Mouse (Mus musculus) heart, adult 2 months (tissue): Measurements from ENCODE around the gene Aldh1a3.

Experiments used
- CTCF ChIP-seq: fragments of 200-600 bp; IDR thresholded peaks from 2 replicates; pipeline ENCODE4 v1.8.1; 2022; ENCODE audit warnings: antibody characterized with exemption, mild to moderate bottlenecking, moderate library complexity
- EP300 ChIP-seq: fragments of 200-500 bp; IDR thresholded peaks from 2 replicates; pipeline ENCODE4 v1.6.1; 2011; ENCODE audit warnings: low read depth, low read length, control low read depth; ENCODE audit not compliant: insufficient read depth

DNA sequence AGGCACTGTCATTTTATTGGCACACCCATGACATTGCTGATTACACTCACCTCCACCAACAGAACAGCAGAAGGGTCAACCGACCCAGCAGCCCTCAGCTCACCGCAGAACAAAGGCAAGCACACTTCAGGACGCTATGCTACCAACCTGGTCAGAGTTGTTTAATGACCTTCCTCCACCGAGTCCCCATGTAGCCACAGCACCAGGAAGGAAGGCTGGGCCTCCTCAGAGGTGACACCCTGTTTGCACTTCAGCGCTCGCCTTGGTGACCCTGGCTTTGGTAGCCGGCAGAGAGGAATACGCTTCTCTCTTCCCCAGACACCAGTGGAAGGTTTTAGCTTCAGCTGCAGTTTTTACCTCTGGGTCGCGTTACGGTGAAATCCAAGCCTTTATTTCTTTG is 77.6 kb downstream of the Aldh1a3 start:
- TF ChIP-seq CTCF (no peak), EP300 (no peak)
